Mouse (Mus musculus) neural tube, embryonic 10.5 days (tissue): ENCODE results near the gene Tle2.

ENCODE experiments used
- DNase-seq: peaks from one replicate; pipeline ENCODE4 v3.0.0-alpha.2; 2017; ENCODE audit warnings: low spot score; ENCODE audit errors: extremely low spot score

Tle2 gene

DNA sequence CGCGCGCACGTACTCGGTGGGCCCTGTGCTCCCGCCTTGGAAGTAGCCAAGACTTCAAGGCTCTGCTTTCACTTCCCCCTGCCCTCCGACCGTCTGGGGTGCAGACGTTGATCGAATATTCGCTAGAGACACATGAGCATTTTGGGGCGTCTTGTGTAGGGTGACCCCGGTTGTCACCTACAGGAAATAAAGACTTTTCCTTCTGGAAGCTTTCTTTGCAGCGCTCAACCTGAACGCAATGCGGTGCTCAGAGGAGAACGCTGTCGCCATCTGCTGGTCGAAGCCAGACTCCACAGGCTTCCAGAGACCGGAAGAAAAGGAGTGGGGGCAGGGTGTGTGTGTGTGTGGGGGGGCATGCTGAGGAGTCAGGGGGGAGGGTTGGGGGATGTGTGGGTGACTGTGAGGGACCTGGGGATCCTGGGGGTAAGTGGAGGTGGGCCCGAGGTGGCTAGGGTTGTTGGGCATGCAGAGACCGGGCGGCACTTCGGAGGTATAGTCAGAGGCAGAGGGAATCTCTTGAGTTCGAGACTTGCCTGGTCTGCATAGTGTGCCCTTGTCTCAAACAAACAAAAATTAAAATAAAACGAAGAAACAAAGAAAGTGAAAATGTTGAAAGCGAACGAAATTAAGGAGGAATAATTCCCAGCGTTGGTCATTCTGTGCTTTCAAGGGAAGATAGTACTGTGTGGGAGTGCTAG lies 30.8 kb downstream of the Tle2 start:
- DNase-seq: peak; percentile 89

GRCm38 (mm10) chr10:81605666-81605973 lies 31.3 kb downstream of the Tle2 start:
- no peak for DNase-seq

- peak; percentile 90 for DNase-seq
Measured at GRCm38 (mm10) chr10:81605974-81606751, 31.8 kb downstream of the Tle2 start, which contains the start of gene BC025920. Gene BC025920 (plus strand): TSS chr10:81606270.

DNA sequence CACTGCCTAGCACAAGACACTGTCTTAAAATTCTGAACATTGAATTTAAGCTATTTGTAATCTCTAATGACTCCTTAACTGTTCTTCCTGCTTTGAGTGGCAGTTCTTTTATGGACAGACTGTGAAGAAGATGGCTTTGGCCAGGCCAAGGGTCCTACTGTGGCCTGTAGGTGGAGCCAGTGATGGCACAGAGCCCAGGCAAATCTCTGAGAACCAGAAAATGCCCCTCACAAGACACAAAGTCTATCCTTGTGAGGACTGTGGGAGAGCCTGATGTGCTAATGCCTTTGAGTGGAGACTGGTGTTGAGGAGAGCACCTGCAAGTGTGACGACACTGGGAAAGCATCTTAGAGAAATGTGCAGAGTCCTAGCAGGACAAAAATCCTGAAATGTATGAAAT lies 33.9 kb downstream of the Tle2 start:
- DNase-seq: no peak

- DNase-seq: no peak
Measured at GRCm38 (mm10) chr10:81612779-81613178, 38.4 kb downstream of the Tle2 start.

GRCm38 (mm10) chr10:81615486-81615885 lies 41.1 kb downstream of the Tle2 start:
- no peak for DNase-seq

DNA sequence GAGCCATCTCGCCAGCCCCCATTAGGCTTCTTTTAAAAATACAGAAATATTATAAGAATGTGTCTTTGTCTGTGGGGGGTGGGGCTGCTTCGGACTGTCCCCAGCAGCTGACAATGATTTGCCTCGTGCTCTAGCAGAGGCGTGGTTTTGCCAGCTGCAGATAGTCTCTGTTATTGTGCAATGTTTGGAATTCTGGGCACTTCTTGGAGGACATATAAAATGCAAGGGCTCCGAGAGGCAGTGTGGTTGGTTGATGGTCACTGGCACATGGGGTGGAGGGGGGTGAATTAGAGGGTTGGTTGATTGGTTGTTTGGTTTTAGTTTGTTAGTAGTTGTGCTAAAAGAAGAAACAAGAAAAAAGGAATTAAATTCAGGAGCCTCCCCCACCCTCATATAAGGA lies 45.6 kb downstream of the Tle2 start:
- DNase-seq: no peak

DNA sequence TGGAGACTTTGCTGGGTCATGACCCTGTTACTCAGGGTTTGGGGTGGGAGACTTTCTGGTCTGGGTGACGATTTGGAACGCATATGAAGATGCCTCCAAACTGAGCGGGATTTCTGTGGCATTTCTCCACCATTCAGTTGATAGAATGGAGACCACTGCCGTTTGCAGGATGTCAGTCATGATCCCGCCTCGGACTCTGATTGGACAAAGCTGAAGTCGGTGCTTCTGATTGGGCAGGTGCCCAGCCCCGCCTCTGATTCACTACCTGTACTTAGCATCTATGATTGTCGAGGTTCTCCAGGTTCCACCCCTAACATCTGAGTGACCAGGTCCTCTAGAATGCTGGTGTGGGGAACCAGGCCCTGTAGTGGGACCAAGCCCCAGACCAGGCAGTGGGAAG lies 46.4 kb downstream of the Tle2 start:
- no peak for DNase-seq

DNA sequence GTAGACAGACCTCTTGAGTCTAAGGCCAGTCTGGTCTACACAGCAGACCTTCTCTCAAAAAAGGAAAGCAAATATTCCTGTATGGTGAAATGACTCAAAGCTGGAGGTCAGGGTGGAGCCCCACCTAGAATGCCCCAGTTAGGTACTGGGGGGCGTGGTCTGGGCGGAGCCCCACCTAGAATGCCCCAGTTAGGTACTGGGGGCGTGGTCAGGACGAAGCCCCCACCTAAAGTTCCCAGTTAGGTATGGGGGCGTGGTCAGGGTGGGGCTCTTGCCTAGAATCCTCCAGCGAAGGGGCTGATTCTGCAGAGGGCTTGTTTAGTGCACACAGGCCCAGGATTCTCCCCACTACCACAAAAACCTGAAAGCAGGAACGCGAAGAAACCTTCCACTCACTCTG lies 49.1 kb downstream of the Tle2 start:
- no peak for DNase-seq

DNA sequence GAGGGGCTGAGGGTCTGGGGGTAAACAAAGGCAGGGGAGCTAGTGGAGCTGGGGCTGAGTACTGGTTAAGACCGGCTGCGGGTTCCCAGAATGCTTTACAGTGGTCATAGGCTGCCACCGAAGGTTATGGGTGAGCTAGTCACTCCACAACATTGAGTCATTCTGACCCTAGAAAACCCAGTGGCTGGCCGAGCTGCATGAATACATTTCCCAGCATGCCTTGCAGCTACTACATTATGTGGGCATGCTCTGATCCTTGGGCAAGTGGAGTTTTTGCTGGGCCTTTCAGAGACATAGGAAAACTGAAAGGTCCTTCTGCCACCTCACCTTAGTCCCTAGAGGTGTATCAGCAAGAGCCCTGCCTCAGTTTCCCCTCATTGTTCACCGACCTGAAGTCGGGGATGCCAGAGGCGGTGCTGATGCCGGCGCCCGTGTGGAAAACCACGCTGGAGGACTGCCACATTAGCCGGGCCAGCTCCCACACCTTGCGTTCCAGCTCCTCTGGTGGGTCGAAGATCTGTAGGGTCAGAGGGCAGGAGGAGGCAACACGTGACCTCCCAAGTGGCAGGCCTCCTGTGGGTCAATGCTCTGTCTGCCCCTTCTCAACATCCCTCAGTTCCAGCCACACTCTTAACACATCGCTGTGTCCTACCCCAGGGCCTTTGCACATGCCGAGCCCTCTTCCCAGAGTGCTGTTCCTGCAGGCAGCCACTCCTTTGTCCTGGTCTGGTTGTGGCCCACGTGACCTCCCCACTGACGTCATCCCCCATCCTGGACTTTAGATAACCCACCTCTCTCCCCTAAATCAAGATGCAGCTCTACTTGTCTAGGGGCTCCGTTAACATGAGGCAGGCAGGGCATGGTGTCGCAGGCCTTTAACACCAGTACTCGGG lies 52.0 kb downstream of the Tle2 start:
- no peak for DNase-seq

- peak; percentile 95 for DNase-seq
Measured at GRCm38 (mm10) chr10:81626994-81627835, 52.9 kb downstream of the Tle2 start, which contains the start of gene Sirt6. Gene Sirt6 (minus strand): TSS chr10:81627797.

DNA sequence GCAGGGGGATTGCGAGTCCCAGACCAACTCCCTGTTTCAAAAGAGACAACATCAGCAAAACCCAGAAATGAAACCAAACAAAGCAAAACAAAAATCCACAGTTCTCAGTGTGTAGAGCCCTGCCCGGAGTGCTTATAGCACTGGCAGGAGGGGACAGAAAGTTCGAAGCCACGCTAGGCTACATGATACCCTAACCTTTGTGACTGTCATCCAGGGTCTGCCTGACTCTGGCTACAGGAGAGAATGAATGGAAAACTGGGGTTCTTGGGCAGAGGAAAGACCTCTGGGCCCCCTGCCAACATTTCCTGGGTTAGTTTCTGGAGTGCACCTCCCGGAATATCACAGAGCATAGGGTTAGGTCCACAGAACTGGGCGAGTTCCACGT lies 53.5 kb downstream of the Tle2 start:
- no peak for DNase-seq

DNA sequence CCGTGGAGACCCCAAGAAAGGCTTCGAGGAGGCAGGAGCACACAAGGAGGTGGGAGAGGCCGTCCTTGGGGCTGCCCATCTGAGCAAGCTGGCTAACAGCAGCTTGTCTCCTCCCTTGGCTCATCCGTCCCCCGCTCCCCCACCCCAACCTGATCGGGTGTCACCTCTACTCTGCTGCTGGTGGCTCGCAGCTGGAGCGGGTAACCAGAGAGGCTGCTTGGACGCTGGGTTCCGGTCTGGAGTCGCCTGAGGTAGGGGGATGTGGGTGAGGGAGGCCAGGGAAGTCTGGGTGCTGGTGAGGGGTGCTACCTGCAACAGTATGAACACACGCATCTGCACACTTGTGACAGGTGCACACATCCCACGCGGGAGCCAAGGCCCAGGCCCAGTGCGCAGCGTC lies 54.0 kb downstream of the Tle2 start, which contains the start of gene Ankrd24:
Ankrd24 (plus strand) TSS at position 151 of the 400 bp plus-strand sequence.
- no peak for DNase-seq

DNA sequence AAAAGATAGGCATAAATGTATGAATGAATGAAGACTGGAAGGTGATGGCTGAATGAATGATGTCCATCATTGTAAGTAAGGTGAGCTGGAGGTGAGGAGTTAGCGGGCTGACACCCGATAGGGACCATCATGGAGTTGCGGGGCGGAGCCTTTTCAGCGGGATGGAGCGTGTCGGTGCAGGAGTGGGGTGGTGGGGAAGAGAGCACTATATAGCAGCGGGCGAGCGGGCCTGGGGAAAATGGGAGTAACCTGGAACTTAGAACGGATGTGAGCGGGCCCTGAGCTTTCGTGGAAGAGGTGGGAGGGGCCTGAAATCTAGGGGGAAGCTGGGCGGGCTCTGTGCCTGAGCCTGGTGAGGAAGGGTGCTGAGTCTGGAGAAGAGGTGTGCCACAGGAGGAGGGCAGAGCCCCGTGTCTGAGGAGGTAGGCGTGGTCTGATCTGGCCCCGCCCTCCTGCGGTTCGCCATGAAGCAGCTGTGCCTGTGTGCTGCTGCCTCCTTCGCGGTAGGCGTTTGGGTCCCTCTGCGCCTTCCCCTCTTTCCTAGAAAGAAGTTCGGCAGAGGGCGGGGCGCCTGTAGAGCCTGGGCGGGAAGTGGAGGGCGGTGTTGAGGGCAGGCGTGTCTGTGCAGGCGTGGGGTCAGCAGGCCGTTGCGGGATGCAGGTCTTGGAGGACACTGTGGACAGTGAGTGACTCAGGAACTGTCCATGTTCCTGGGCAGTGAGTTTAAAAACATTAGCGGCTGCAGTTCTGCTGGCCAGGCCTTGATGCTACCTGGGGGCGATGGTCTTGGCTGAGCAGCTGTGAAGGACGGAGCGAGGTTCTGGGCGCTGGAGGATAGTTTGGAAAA lies 59.1 kb downstream of the Tle2 start:
- DNase-seq: peak; percentile 80

- no peak for DNase-seq
Measured at GRCm38 (mm10) chr10:81636338-81636737, 62.0 kb downstream of the Tle2 start.

GRCm38 (mm10) chr10:81638101-81638500 lies 63.7 kb downstream of the Tle2 start:
- no peak for DNase-seq
